Mouse (Mus musculus) forebrain, postnatal 0 days (tissue): ENCODE results near the gene BC049762. TPM values are rescaled to one million over a fixed set of nuclear protein-coding genes. Genes with fewer than 3 reads are reported as not detected.

ENCODE experiments used
- ATAC-seq: fragments of 200-750 bp; cut with Nextera tagmentation; 2 replicates; pipeline ENCODE4 v1.8.0; 2017; ENCODE audit warnings: mild to moderate bottlenecking, moderate library complexity
- DNase-seq: peaks from one replicate; pipeline ENCODE4 v3.0.0-alpha.2; 2015
- H3K27ac ChIP-seq: fragments of 300-500 bp; sonication (generic); 2 replicates; pipeline ENCODE4 v1.5.1; 2014; ENCODE audit warnings: low read depth, mild to moderate bottlenecking, antibody characterized with exemption, low read length, moderate library complexity, mixed read lengths
- H3K27me3 ChIP-seq: fragments of 300-500 bp; sonication (generic); 2 replicates; pipeline ENCODE4 v1.6.1; 2014; ENCODE audit warnings: mild to moderate bottlenecking, low read length, mixed read lengths; ENCODE audit not compliant: insufficient read depth
- H3K36me3 ChIP-seq: fragments of 300-500 bp; sonication (generic); 2 replicates; pipeline ENCODE4 v1.6.1; 2014; ENCODE audit warnings: mild to moderate bottlenecking, moderate library complexity; ENCODE audit not compliant: insufficient read depth
- H3K4me1 ChIP-seq: fragments of 300-500 bp; sonication (generic); 2 replicates; pipeline ENCODE4 v1.6.1; 2014; ENCODE audit warnings: antibody characterized with exemption; ENCODE audit not compliant: insufficient read depth
- H3K4me2 ChIP-seq: fragments of 300-500 bp; sonication (generic); 2 replicates; pipeline ENCODE4 v1.6.1; 2014; ENCODE audit warnings: low read depth, mild to moderate bottlenecking, moderate library complexity
- H3K4me3 ChIP-seq: fragments of 300-500 bp; sonication (generic); 2 replicates; pipeline ENCODE4 v1.5.1; 2014; ENCODE audit warnings: low read depth, low read length, mixed read lengths
- H3K9ac ChIP-seq: fragments of 300-500 bp; sonication (generic); 2 replicates; pipeline ENCODE4 v1.6.1; 2014; ENCODE audit warnings: mild to moderate bottlenecking
- H3K9me3 ChIP-seq: fragments of 300-500 bp; sonication (generic); 2 replicates; pipeline ENCODE4 v1.6.1; 2016; ENCODE audit warnings: low read length
- CTCF ChIP-seq: sonication (generic); IDR thresholded peaks from 2 replicates; pipeline ENCODE4 v1.5.1; 2016; ENCODE audit warnings: antibody characterized with exemption, control low read depth, low read depth
- WGBS: fragments of 180-500 bp; shearing (Covaris S2); extraction: QIAGEN DNeasy Blood & Tissue Kit; methylation state at CpG from one replicate; pipeline ENCODE4 v1.1.7; 2014; 5-methylcytosine and 5-hydroxymethylcytosine counted together
- polyA plus RNA-seq: library from polyadenylated mRNA; unstranded; fragments of >200 nt; fragmentation: Nextera tagmentation; extraction: Ambion mirVana; gene quantifications from 2 replicates; pipeline ENCODE4 v1.2.1, GENCODE M21; 2015
- total RNA-seq: library from RNA; depleted of rRNA; stranded (reverse); fragments of >200 nt; gene quantifications from 2 replicates; pipeline ENCODE4 v1.2.3, GENCODE M21; 2014

BC049762 gene
- total and polyA plus RNA-seq, 2 experiments from 2014 or later = 0.56 TPM; not detected in 1

GRCm38 (mm10) chr11:51293956-51294530 lies 31.2 kb upstream of the BC049762 start:
- no peak for DNase-seq

DNA sequence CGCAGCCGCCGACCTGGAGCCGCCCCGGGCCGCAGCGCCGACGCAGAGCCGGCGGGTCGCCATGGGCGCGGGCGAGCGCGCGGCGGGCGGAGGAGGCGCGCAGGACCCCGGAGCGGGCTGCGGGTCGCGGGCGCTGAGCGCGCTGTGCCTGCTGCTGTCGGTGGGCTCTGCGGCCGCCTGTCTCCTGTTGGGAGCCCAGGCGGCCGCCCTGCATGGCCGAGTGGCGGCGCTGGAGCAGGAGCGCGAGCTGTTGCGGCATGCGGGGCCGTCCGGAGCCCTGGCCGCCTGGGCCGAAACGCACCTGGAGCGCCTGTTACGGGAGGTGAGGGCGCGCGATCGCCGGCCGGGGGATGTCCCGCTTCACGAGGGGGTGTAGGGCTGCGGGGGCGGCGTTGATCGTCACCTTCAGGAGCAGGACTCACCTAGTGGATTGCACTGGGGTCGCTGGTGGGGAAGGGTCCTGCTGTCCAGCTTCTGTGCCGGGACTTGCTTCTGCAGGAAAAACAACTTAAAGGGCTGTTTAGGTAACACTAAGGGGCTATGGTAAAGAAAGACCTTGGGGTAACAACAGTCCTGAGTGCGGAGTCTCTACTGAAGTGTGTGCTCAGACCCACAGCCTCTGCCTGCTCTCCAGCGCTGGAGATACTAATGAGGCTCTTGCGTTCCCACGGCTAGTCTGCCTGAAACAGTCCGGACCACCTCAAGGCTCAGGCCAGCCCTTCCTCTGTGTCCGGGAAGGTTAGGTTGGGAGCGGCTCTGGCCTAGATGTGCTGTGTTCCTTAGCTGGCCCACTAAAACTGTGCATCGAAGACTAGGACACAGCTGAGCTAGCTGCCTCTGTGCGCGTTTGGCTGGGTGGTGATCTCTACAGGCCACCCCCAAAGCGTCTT lies 27.5 kb upstream of the BC049762 start:
- Histone ChIP-seq H3K9me3 (no peaks in the 10 kb centered on the region), H3K9ac (peak overlapping the region; percentile 52), H3K36me3 (0 out of 2 replicates have a peak, but pooled peaks cover under 1% of the 10 kb centered on the region), H3K4me1 (no peaks in the 10 kb centered on the region), H3K4me3 (peak overlapping the region; percentile 56), H3K27me3 (no peaks in the 10 kb centered on the region), H3K27ac (no peak overlapping the region), H3K4me2 (peak overlapping the region; percentile 97)
- peak; percentile 73 for ATAC-seq
- DNase-seq = peak; percentile 40
- 4% methylated on average over 68 of the region's 74 CpGs for WGBS
- peak; percentile 56 for TF ChIP-seq CTCF

More at GRCm38 (mm10) chr11:51293956-51294530, 31.2 kb upstream of the BC049762 start:
- H3K4me2 ChIP-seq = no peak overlapping the region
- H3K4me1 ChIP-seq = no peaks in the 10 kb centered on the region
- no peak for ATAC-seq
- H3K9ac ChIP-seq = no peak overlapping the region
- WGBS = 36% methylated on average over 2 of the region's 2 CpGs
- H3K27ac ChIP-seq = no peak overlapping the region
- no peaks in the 10 kb centered on the region for H3K27me3 ChIP-seq
- no peak for TF ChIP-seq CTCF
- no peaks in the 10 kb centered on the region for H3K36me3 ChIP-seq
- H3K4me3 ChIP-seq = no peak overlapping the region
- H3K9me3 ChIP-seq = no peaks in the 10 kb centered on the region

DNA sequence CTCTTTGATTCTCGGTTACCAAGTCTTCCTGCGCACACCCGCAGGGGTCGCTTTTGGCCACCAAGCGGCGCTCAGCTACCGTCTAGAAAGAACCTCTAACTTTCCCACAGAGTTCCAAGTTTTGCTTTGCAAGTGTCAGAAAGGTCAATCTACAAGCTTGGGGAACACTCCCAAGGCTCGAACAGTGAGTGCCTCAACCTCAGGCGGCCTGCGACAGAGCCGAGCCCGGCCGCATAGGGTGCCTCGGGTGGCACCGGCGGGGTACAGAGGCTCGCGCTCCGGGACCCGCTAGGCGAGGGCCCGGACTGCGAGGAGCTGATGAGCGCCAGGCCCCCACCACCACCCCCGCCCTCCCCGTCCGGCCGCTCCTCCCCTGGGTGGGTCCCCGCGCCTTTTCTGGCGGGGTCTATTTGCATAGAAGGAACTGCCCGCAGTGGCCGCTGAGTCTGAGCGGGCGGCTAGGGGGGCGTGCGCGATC lies 26.8 kb upstream of the BC049762 start, which contains the start of gene Col23a1:
TSS of gene Col23a1 (plus strand) at position 357 of the 478 bp plus-strand sequence.
- peak within 1 kb of the TSS; percentile 52 for H3K9ac ChIP-seq
- TF ChIP-seq CTCF = peak; percentile 95
- no peak within 1 kb of the TSS for H3K27ac ChIP-seq
- no peaks in the 10 kb centered on the region for H3K27me3 ChIP-seq
- DNase-seq (peak; percentile 86), ATAC-seq (peak; percentile 80)
- no peaks in the 10 kb centered on the region for H3K4me1 ChIP-seq
- peak within 1 kb of the TSS; percentile 56 for H3K4me3 ChIP-seq
- H3K4me2 ChIP-seq = peak within 1 kb of the TSS; percentile 97
- no peaks in the 10 kb centered on the region for H3K9me3 ChIP-seq
- WGBS = 3% methylated on average over 37 of the region's 38 CpGs
- peaks cover 3% of the 10 kb centered on the region; the same call in 1 of the 2 replicates for H3K36me3 ChIP-seq

- ATAC-seq = no peak
- H3K27me3 ChIP-seq = no peaks in the 10 kb centered on the region
- no peaks in the 10 kb centered on the region for H3K4me1 ChIP-seq
- H3K4me2 ChIP-seq = no peak overlapping the region
- no peaks in the 10 kb centered on the region for H3K9me3 ChIP-seq
- H3K9ac ChIP-seq = no peak overlapping the region
- peaks cover 62% of the 10 kb centered on the region for H3K36me3 ChIP-seq
- H3K27ac ChIP-seq = no peak overlapping the region
- no peak for DNase-seq
- H3K4me3 ChIP-seq = no peak overlapping the region
- TF ChIP-seq CTCF = no peak
- WGBS = 74% methylated on average over 1 of the region's 1 CpGs
Observed at GRCm38 (mm10) chr11:51274418-51274817, 11.6 kb upstream of the BC049762 start.

DNA sequence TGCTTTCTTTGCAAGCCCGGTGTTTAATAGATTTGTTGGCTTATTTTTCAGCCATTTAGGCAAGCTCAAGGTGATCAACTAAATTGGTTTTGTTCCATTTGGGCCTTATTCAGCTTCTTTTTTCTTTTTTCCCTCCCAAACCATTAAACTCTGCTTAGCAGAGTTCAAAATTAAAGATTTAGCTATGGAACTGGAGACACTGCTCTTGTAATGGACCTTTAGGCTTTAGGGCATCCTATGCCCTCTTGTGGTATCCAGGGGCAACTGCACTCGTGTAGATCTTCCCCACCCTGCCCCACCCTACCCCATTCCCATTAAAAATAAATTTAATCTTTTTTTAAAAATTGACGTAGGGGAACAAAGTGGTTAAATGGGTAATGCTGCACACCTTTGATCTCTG lies 2.5 kb upstream of the BC049762 start:
- Histone ChIP-seq H3K4me2 (peak overlapping the region; percentile 93; the same call in 1 of the 2 replicates), H3K4me1 (peaks cover 15% of the 10 kb centered on the region), H3K27me3 (no peaks in the 10 kb centered on the region), H3K27ac (no peak overlapping the region), H3K9me3 (no peaks in the 10 kb centered on the region), H3K36me3 (peaks cover 8% of the 10 kb centered on the region), H3K4me3 (no peak overlapping the region; the same call in 1 of the 2 replicates), H3K9ac (no peak overlapping the region)
- ATAC-seq (no peak), DNase-seq (peak; percentile 41)
- WGBS = 40% methylated on average over 3 of the region's 3 CpGs
- peak; percentile 66 for TF ChIP-seq CTCF

- H3K27ac ChIP-seq = no peak overlapping the region
- WGBS = 22% methylated on average over 6 of the region's 6 CpGs
- no peaks in the 10 kb centered on the region for H3K27me3 ChIP-seq
- no peaks in the 10 kb centered on the region for H3K9me3 ChIP-seq
- TF ChIP-seq CTCF = no peak
- peak overlapping the region; percentile 93 for H3K4me2 ChIP-seq
- H3K36me3 ChIP-seq = 0 out of 2 replicates have a peak, but pooled peaks cover 5% of the 10 kb centered on the region
- DNase-seq = no peak
- H3K9ac ChIP-seq = peak overlapping the region; percentile 98; the same call in 1 of the 2 replicates
- H3K4me3 ChIP-seq = peak overlapping the region; percentile 91
- peaks cover 15% of the 10 kb centered on the region for H3K4me1 ChIP-seq
- ATAC-seq = no peak
Observed at GRCm38 (mm10) chr11:51264352-51264751, 1.5 kb upstream of the BC049762 start.
